Mouse (Mus musculus) heart, adult 2 months (tissue): ENCODE measurements around the gene Aoah.

Source experiments
- EP300 ChIP-seq: fragments of 200-500 bp; IDR thresholded peaks from 2 replicates; pipeline ENCODE4 v1.6.1; 2011; ENCODE audit warnings: low read depth, low read length, control low read depth; ENCODE audit not compliant: insufficient read depth
- POLR2A ChIP-seq: fragments of 200-500 bp; IDR thresholded peaks from 2 replicates; pipeline ENCODE4 v1.6.1; 2011; ENCODE audit warnings: mild to moderate bottlenecking, low read depth, low read length, control low read depth; ENCODE audit not compliant: insufficient read depth

DNA sequence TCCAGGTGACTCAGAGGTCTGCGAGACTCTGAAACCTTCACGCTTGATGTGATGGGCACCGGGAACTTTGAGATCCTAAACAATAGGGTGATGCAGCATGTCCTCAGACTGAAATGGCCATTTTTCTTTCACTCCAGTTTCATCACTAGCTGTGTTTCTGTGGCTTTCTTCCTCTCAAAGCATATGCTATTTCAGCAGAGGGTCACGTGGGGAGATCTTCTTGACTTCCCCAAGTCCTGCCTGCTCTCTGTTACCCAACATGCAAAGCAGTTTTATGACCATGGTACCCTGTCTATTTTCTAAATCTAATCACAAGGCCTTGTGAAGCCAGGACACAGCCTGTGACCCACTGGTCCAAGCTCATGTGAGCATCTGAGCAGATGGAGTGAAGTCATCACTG lies 6.0 kb upstream of the Aoah start:
- TF ChIP-seq POLR2A (no peak), EP300 (no peak)
